Mouse (Mus musculus) hindbrain, embryonic 14.5 days (tissue): ENCODE measurements around the gene Vcan. TPM values are rescaled to one million over a fixed set of nuclear protein-coding genes. Genes with fewer than 3 reads are reported as not detected.

Experiments
- ATAC-seq: fragments of 200-750 bp; cut with Nextera tagmentation; 2 replicates; pipeline ENCODE4 v1.8.0; 2017; ENCODE audit warnings: moderate number of reproducible peaks, mild to moderate bottlenecking, moderate TSS enrichment, moderate library complexity; ENCODE audit not compliant: low FRiP score
- DNase-seq: peaks from one replicate; pipeline ENCODE4 v3.0.0-alpha.2; 2015; ENCODE audit warnings: low spot score
- H3K27ac ChIP-seq: fragments of 300-500 bp; sonication (generic); 2 replicates; pipeline ENCODE4 v1.5.1; 2014; ENCODE audit warnings: mild to moderate bottlenecking, moderate library complexity
- H3K27me3 ChIP-seq: fragments of 300-500 bp; sonication (generic); 2 replicates; pipeline ENCODE4 v1.6.1; 2014; ENCODE audit warnings: mild to moderate bottlenecking, low read length, mixed read lengths; ENCODE audit not compliant: control insufficient read depth, insufficient read depth
- H3K36me3 ChIP-seq: fragments of 300-500 bp; sonication (generic); replicated peaks from 2 replicates; pipeline ENCODE4 v1.6.1; 2014; ENCODE audit not compliant: control insufficient read depth, insufficient read depth
- H3K4me1 ChIP-seq: fragments of 300-500 bp; sonication (generic); replicated peaks from 2 replicates; pipeline ENCODE4 v1.6.1; 2014; ENCODE audit warnings: antibody characterized with exemption, low read length, mixed read lengths; ENCODE audit not compliant: control insufficient read depth, insufficient read depth
- H3K4me2 ChIP-seq: fragments of 300-500 bp; sonication (generic); replicated peaks from 2 replicates; pipeline ENCODE4 v1.6.1; 2014; ENCODE audit warnings: mild to moderate bottlenecking, moderate library complexity
- H3K4me3 ChIP-seq: fragments of 300-500 bp; sonication (generic); replicated peaks from 2 replicates; pipeline ENCODE4 v1.5.1; 2014; ENCODE audit warnings: mild to moderate bottlenecking, low read length
- H3K9ac ChIP-seq: fragments of 300-500 bp; sonication (generic); 2 replicates; pipeline ENCODE4 v1.6.1; 2014
- H3K9me3 ChIP-seq: fragments of 300-500 bp; sonication (generic); 2 replicates; pipeline ENCODE4 v1.6.1; 2016; ENCODE audit warnings: low read length; ENCODE audit not compliant: control insufficient read depth
- WGBS: fragments of 180-500 bp; shearing (Covaris S2); extraction: QIAGEN DNeasy Blood & Tissue Kit; methylation state at CpG from one replicate; pipeline ENCODE4 v1.1.7; 2014; 5-methylcytosine and 5-hydroxymethylcytosine counted together
- polyA plus RNA-seq: library from polyadenylated mRNA; unstranded; fragments of >200 nt; fragmentation: Nextera tagmentation; extraction: Ambion mirVana; gene quantifications from 2 replicates; pipeline ENCODE4 v1.2.1, GENCODE M21; 2014

Gene Vcan
- polyA plus RNA-seq, 1 experiment from 2014 or later: 40.6 TPM

- DNase-seq: no peak
- ATAC-seq: no peak
These were observed 42.2 kb downstream of the Vcan start for GRCm38 (mm10) chr13:89699998-89700555.

GRCm38 (mm10) chr13:89692597-89692996 is 49.7 kb downstream of the Vcan start:
- ATAC-seq: no peak
- H3K36me3 ChIP-seq: peaks cover 49% of the 10 kb centered on the region

More at GRCm38 (mm10) chr13:89699998-89700555, 42.2 kb downstream of the Vcan start:
- H3K4me3 ChIP-seq: no peak overlapping the region
- no peak overlapping the region for H3K27ac ChIP-seq
- H3K4me2 ChIP-seq: no peak overlapping the region
- H3K9me3 ChIP-seq: peaks cover 6% of the 10 kb centered on the region; the same call in 1 of the 2 replicates
- 93% methylated on average over 2 of the region's 2 CpGs for WGBS
- H3K36me3 ChIP-seq: peaks cover 41% of the 10 kb centered on the region
- H3K4me1 ChIP-seq: no peaks in the 10 kb centered on the region
- H3K27me3 ChIP-seq: no peaks in the 10 kb centered on the region
- H3K9ac ChIP-seq: no peak overlapping the region

GRCm38 (mm10) chr13:89683490-89683889 is 58.8 kb downstream of the Vcan start:
- WGBS: 95% methylated on average over 3 of the region's 3 CpGs
- no peaks in the 10 kb centered on the region for H3K27me3 ChIP-seq
- no peak for DNase-seq
- H3K4me2 ChIP-seq: no peak overlapping the region
- no peaks in the 10 kb centered on the region for H3K4me1 ChIP-seq
- H3K9me3 ChIP-seq: no peaks in the 10 kb centered on the region
- no peak overlapping the region for H3K9ac ChIP-seq
- no peak overlapping the region for H3K4me3 ChIP-seq
- no peak overlapping the region for H3K27ac ChIP-seq
- no peak for ATAC-seq
- H3K36me3 ChIP-seq: peaks cover 52% of the 10 kb centered on the region

More at GRCm38 (mm10) chr13:89692597-89692996, 49.7 kb downstream of the Vcan start:
- Histone ChIP-seq H3K9me3 (no peaks in the 10 kb centered on the region), H3K4me3 (no peak overlapping the region), H3K27me3 (no peaks in the 10 kb centered on the region), H3K27ac (no peak overlapping the region), H3K4me2 (no peak overlapping the region), H3K4me1 (no peaks in the 10 kb centered on the region), H3K9ac (no peak overlapping the region)
- WGBS: 92% methylated on average over 1 of the region's 1 CpGs
- DNase-seq: no peak

- ATAC-seq (no peak), DNase-seq (no peak)
- WGBS: 76% methylated on average over 7 of the region's 7 CpGs
These were observed 60.1 kb downstream of the Vcan start for GRCm38 (mm10) chr13:89682254-89682653.

GRCm38 (mm10) chr13:89679756-89680155 is 62.6 kb downstream of the Vcan start:
- H3K27ac ChIP-seq: no peak overlapping the region
- no peak overlapping the region for H3K4me3 ChIP-seq
- H3K9me3 ChIP-seq: no peaks in the 10 kb centered on the region
- 96% methylated on average over 6 of the region's 6 CpGs for WGBS
- no peaks in the 10 kb centered on the region for H3K27me3 ChIP-seq
- no peak overlapping the region for H3K4me2 ChIP-seq
- ATAC-seq (no peak), DNase-seq (no peak)
- H3K36me3 ChIP-seq: peaks cover 73% of the 10 kb centered on the region
- no peak overlapping the region for H3K9ac ChIP-seq
- H3K4me1 ChIP-seq: no peaks in the 10 kb centered on the region

More at GRCm38 (mm10) chr13:89682254-89682653, 60.1 kb downstream of the Vcan start:
- Histone ChIP-seq H3K27ac (no peak overlapping the region), H3K27me3 (no peaks in the 10 kb centered on the region), H3K36me3 (peaks cover 54% of the 10 kb centered on the region), H3K9me3 (no peaks in the 10 kb centered on the region), H3K4me3 (no peak overlapping the region), H3K4me2 (no peak overlapping the region), H3K9ac (no peak overlapping the region), H3K4me1 (no peaks in the 10 kb centered on the region)

GRCm38 (mm10) chr13:89670505-89670904 is 71.8 kb downstream of the Vcan start:
- Histone ChIP-seq H3K4me3 (no peak overlapping the region), H3K36me3 (peaks cover 23% of the 10 kb centered on the region), H3K9me3 (no peaks in the 10 kb centered on the region), H3K4me2 (no peak overlapping the region), H3K27me3 (no peaks in the 10 kb centered on the region), H3K4me1 (no peaks in the 10 kb centered on the region), H3K9ac (no peak overlapping the region), H3K27ac (no peak overlapping the region)
- ATAC-seq (no peak), DNase-seq (no peak)
- 88% methylated on average over 3 of the region's 3 CpGs for WGBS

- peaks cover 13% of the 10 kb centered on the region; the same call in 1 of the 2 replicates for H3K36me3 ChIP-seq
- no peak overlapping the region for H3K9ac ChIP-seq
- DNase-seq (no peak), ATAC-seq (peak; percentile 46; the same call in 1 of the 2 replicates)
- 63% methylated on average over 10 of the region's 10 CpGs for WGBS
- no peak overlapping the region for H3K4me2 ChIP-seq
- no peaks in the 10 kb centered on the region for H3K27me3 ChIP-seq
- H3K27ac ChIP-seq: no peak overlapping the region; the same call in 1 of the 2 replicates
- H3K9me3 ChIP-seq: no peaks in the 10 kb centered on the region
- H3K4me1 ChIP-seq: no peaks in the 10 kb centered on the region
- no peak overlapping the region for H3K4me3 ChIP-seq
These were observed 73.1 kb downstream of the Vcan start for GRCm38 (mm10) chr13:89668981-89669880.

GRCm38 (mm10) chr13:89668069-89668468 is 74.2 kb downstream of the Vcan start:
- H3K9ac ChIP-seq: no peak overlapping the region
- no peak overlapping the region for H3K4me2 ChIP-seq
- 57% methylated on average over 1 of the region's 1 CpGs for WGBS
- peak; percentile 76 for DNase-seq
- H3K27ac ChIP-seq: no peak overlapping the region
- no peaks in the 10 kb centered on the region for H3K27me3 ChIP-seq
- H3K4me1 ChIP-seq: no peaks in the 10 kb centered on the region
- H3K4me3 ChIP-seq: no peak overlapping the region
- H3K9me3 ChIP-seq: no peaks in the 10 kb centered on the region
- ATAC-seq: peak; percentile 71
- H3K36me3 ChIP-seq: peaks cover 15% of the 10 kb centered on the region; the same call in 1 of the 2 replicates

GRCm38 (mm10) chr13:89661688-89662087 is 80.6 kb downstream of the Vcan start:
- no peaks in the 10 kb centered on the region for H3K9me3 ChIP-seq
- WGBS: 88% methylated on average over 2 of the region's 2 CpGs
- H3K4me2 ChIP-seq: no peak overlapping the region
- H3K27ac ChIP-seq: no peak overlapping the region
- H3K4me1 ChIP-seq: no peaks in the 10 kb centered on the region
- H3K4me3 ChIP-seq: no peak overlapping the region
- H3K27me3 ChIP-seq: no peaks in the 10 kb centered on the region
- no peak for DNase-seq
- ATAC-seq: no peak
- H3K36me3 ChIP-seq: peaks cover 20% of the 10 kb centered on the region
- no peak overlapping the region for H3K9ac ChIP-seq
